ENCODE assay signal across 8 mouse cellular contexts in genomic region chr11:105311291-105311975, GRCm38 (mm10). TPM values are rescaled to one million over a fixed set of nuclear protein-coding genes. Genes with fewer than 3 reads are reported as not detected.
DNase-seq lines count a peak whose midpoint lies in the region; ATAC-seq and TF ChIP-seq lines count a peak whose summit lies in the region.

No protein-coding gene starts in this region.

- H3K27me3 ChIP-seq in midbrain, embryonic 16.5 days (ENCODE audit: control insufficient read depth, insufficient read depth, low read depth, low read length), result no peaks in the 10 kb centered on the region
- no peaks in the 10 kb centered on the region for H3K27me3 ChIP-seq in midbrain, postnatal 0 days (ENCODE audit: insufficient read depth, low read length)
- H3K27me3 ChIP-seq in embryonic facial prominence, embryonic 14.5 days (replicated peaks; ENCODE audit: control insufficient read depth, insufficient read depth, low read length), result no peaks in the 10 kb centered on the region

- DNase-seq in midbrain, postnatal 0 days (ENCODE audit: low spot score), result no peak
- peak; percentile 27 for DNase-seq in embryonic facial prominence, embryonic 14.5 days (ENCODE audit: low spot score)
- peak; percentile 59 for DNase-seq in heart, postnatal 4 days
- peak; percentile 70 to 78 for DNase-seq in lung, adult 18-20 months
- no peak for DNase-seq in ovary, postnatal 36 days (ENCODE audit: low spot score)
- no peak for DNase-seq in thymus, postnatal 25 days

- H3K9me3 ChIP-seq in midbrain, embryonic 16.5 days (replicated peaks; ENCODE audit: control insufficient read depth, low read length, poor library complexity, severe bottlenecking), result no peaks in the 10 kb centered on the region
- no peaks in the 10 kb centered on the region for H3K9me3 ChIP-seq in midbrain, postnatal 0 days (ENCODE audit: low read length)
- H3K9me3 ChIP-seq in embryonic facial prominence, embryonic 14.5 days (ENCODE audit: control insufficient read depth, low read length), result no peaks in the 10 kb centered on the region

- no peak overlapping the region for H3K9ac ChIP-seq in midbrain, embryonic 16.5 days (ENCODE audit: low read depth, low read length)
- H3K9ac ChIP-seq in midbrain, postnatal 0 days (replicated peaks; ENCODE audit: low read length, poor library complexity, severe bottlenecking), result no peak overlapping the region
- peak overlapping the region; percentile 9; the same call in 1 of the 2 replicates for H3K9ac ChIP-seq in embryonic facial prominence, embryonic 14.5 days (ENCODE audit: low read depth, low read length)

- no peaks in the 10 kb centered on the region for H3K36me3 ChIP-seq in midbrain, embryonic 16.5 days (ENCODE audit: control insufficient read depth, insufficient read depth, low read length)
- H3K36me3 ChIP-seq in midbrain, postnatal 0 days (ENCODE audit: insufficient read depth, low read length), result no peaks in the 10 kb centered on the region
- peaks cover 6% of the 10 kb centered on the region for H3K36me3 ChIP-seq in embryonic facial prominence, embryonic 14.5 days (ENCODE audit: control insufficient read depth, insufficient read depth, low read length)

- H3K4me3 ChIP-seq in midbrain, embryonic 16.5 days (ENCODE audit: low read depth, low read length), result no peak overlapping the region
- no peak overlapping the region for H3K4me3 ChIP-seq in midbrain, postnatal 0 days (ENCODE audit: low read depth, low read length)
- H3K4me3 ChIP-seq in embryonic facial prominence, embryonic 14.5 days (ENCODE audit: low read depth, low read length), result no peak overlapping the region

- H3K27ac ChIP-seq in midbrain, embryonic 16.5 days (ENCODE audit: low read length), result no peak overlapping the region
- no peak overlapping the region for H3K27ac ChIP-seq in midbrain, postnatal 0 days (ENCODE audit: low read depth, low read length)
- H3K27ac ChIP-seq in embryonic facial prominence, embryonic 14.5 days (replicated peaks; ENCODE audit: low read depth, low read length), result peak overlapping the region; percentile 72

- 0 out of 2 replicates have a peak, but pooled peaks have one; percentile 17 for ATAC-seq in midbrain, embryonic 16.5 days
- ATAC-seq in midbrain, postnatal 0 days (ENCODE audit: low FRiP score), result no peak
- ATAC-seq in embryonic facial prominence, embryonic 14.5 days (ENCODE audit: low read depth), result no peak
- ATAC-seq in megakaryocyte-erythroid progenitor cell, adult 5-6 weeks (replicated peaks; ENCODE audit: low FRiP score, low TSS enrichment, poor library complexity, severe bottlenecking), result no peak

- H3K4me1 ChIP-seq in midbrain, embryonic 16.5 days (ENCODE audit: control insufficient read depth, insufficient read depth, low read length), result peaks cover 16% of the 10 kb centered on the region
- H3K4me1 ChIP-seq in midbrain, postnatal 0 days (ENCODE audit: insufficient read depth, low read length), result peaks cover 7% of the 10 kb centered on the region
- peaks cover 41% of the 10 kb centered on the region for H3K4me1 ChIP-seq in embryonic facial prominence, embryonic 14.5 days (ENCODE audit: control insufficient read depth, insufficient read depth, low read length)

- no peak overlapping the region for H3K4me2 ChIP-seq in midbrain, embryonic 16.5 days (ENCODE audit: low read length)
- no peak overlapping the region for H3K4me2 ChIP-seq in midbrain, postnatal 0 days (ENCODE audit: low read depth, low read length, poor library complexity, severe bottlenecking)
- peak overlapping the region; percentile 21 for H3K4me2 ChIP-seq in embryonic facial prominence, embryonic 14.5 days (ENCODE audit: low read depth, low read length)

- 76% methylated on average over 24 of the region's 24 CpGs for WGBS in midbrain, embryonic 16.5 days
- 81% methylated on average over 24 of the region's 24 CpGs for WGBS in midbrain, postnatal 0 days
- 24% methylated on average over 24 of the region's 24 CpGs for WGBS in embryonic facial prominence, embryonic 14.5 days

- TF ChIP-seq CTCF in midbrain, postnatal 0 days (IDR thresholded peaks at IDR 0.05), result no peak

RNA-seq across cellular contexts. Expression of gene Mrc2, which starts 19.0 kb away (rescaled TPM):
- 3.8 and 4.5 TPM in 2 replicates for polyA plus RNA-seq in midbrain, embryonic 16.5 days (2015; fragmentation: Nextera tagmentation; extraction: Ambion mirVana)
- 16.8 and 20.5 TPM in 2 replicates for total RNA-seq in midbrain, postnatal 0 days (2014; rRNA removed)
- polyA plus RNA-seq in midbrain, postnatal 0 days (2015; fragmentation: Nextera tagmentation; extraction: Ambion mirVana), result 3.4 TPM in 2 replicates
- 23.9 and 27.3 TPM in 2 replicates for polyA plus RNA-seq in embryonic facial prominence, embryonic 14.5 days (2014; fragmentation: Nextera tagmentation; extraction: Ambion mirVana)
- 10 to 100 TPM; 31.5 to 32.8 TPM for total RNA-seq in heart, postnatal 4 days (2021)
- total RNA-seq in megakaryocyte-erythroid progenitor cell, adult 5-6 weeks (2014; fragmentation: Nextera tagmentation), result not detected in 2 replicates
- total RNA-seq in megakaryocyte-erythroid progenitor cell, adult 5-6 weeks (2017), result not detected in 2 replicates

Comparison
In these comparisons a context has a peak if more than half of its experiments do, and no peak if none do; other contexts are left out.
1. DNase-seq: peak in embryonic facial prominence, embryonic 14.5 days (single experiment), heart, postnatal 4 days (single experiment) and lung, adult 18-20 months (2 of 2); none in midbrain, postnatal 0 days (single experiment), ovary, postnatal 36 days (single experiment) and thymus, postnatal 25 days (single experiment).
2. RNA of gene Mrc2, which starts 19.0 kb away (total RNA-seq): 31.5 to 32.8 TPM in heart, postnatal 4 days and 16.8 to 20.5 TPM in midbrain, postnatal 0 days; not detected in megakaryocyte-erythroid progenitor cell, adult 5-6 weeks; every median in the first group is over 10 times any median in the second.